Mouse (Mus musculus) liver, embryonic 14.5 days (tissue): ENCODE data around the gene Fsd1. TPM values are rescaled to one million over a fixed set of nuclear protein-coding genes. Genes with fewer than 3 reads are reported as not detected.

Source experiments
- ATAC-seq: fragments of 200-750 bp; cut with Nextera tagmentation; 2 replicates; pipeline ENCODE4 v1.8.0; 2017; ENCODE audit warnings: moderate number of reproducible peaks, mild to moderate bottlenecking, moderate library complexity; ENCODE audit not compliant: insufficient read depth
- DNase-seq, 3 experiments: peaks; one replicate each; pipeline ENCODE4 v3.0.0-alpha.2; 2012 to 2013; ENCODE audit warnings: low read depth in 3 of 3, low spot score in 3 of 3
- H3K27ac ChIP-seq: fragments of 300-500 bp; sonication (generic); 2 replicates; pipeline ENCODE4 v1.5.1; 2014; ENCODE audit warnings: moderate library complexity, mild to moderate bottlenecking, control low read depth, inconsistent platforms
- H3K27me3 ChIP-seq: fragments of 300-500 bp; sonication (generic); 2 replicates; pipeline ENCODE4 v1.6.1; 2014; ENCODE audit warnings: mild to moderate bottlenecking, low read length, moderate library complexity; ENCODE audit not compliant: control insufficient read depth, insufficient read depth
- H3K36me3 ChIP-seq: fragments of 300-500 bp; sonication (generic); replicated peaks from 2 replicates; pipeline ENCODE4 v1.6.1; 2014; ENCODE audit warnings: low read depth; ENCODE audit not compliant: control insufficient read depth, insufficient read depth
- H3K4me1 ChIP-seq, 2 experiments: fragments of 200-500 bp in 1 of 2; fragments of 300-500 bp in 1 of 2; sonication (generic) in 1 of 2; replicated peaks; 2 replicates each; pipeline ENCODE4 v1.6.1; 2012 to 2014; ENCODE audit warnings: antibody characterized with exemption in 1 of 2, inconsistent platforms in 1 of 2, low read length in 1 of 2; ENCODE audit not compliant: control insufficient read depth in 2 of 2, insufficient read depth in 2 of 2
- H3K4me2 ChIP-seq: fragments of 300-500 bp; sonication (generic); 2 replicates; pipeline ENCODE4 v1.6.1; 2014; ENCODE audit warnings: low read depth, mild to moderate bottlenecking, control low read depth, moderate library complexity
- H3K4me3 ChIP-seq, 2 experiments: fragments of 200-500 bp in 1 of 2; fragments of 300-500 bp in 1 of 2; sonication (generic) in 1 of 2; 2 replicates each; pipeline ENCODE4 v1.5.1; 2012 to 2014; ENCODE audit warnings: low read depth in 2 of 2, low read length in 2 of 2, mild to moderate bottlenecking in 2 of 2, control low read depth in 1 of 2, inconsistent platforms in 1 of 2, moderate library complexity in 1 of 2; ENCODE audit not compliant: insufficient read depth in 1 of 2
- H3K9ac ChIP-seq: fragments of 300-500 bp; sonication (generic); replicated peaks from 2 replicates; pipeline ENCODE4 v1.6.1; 2014; ENCODE audit warnings: mild to moderate bottlenecking, control low read depth, moderate library complexity
- H3K9me3 ChIP-seq: fragments of 300-500 bp; sonication (generic); 2 replicates; pipeline ENCODE4 v1.6.1; 2016; ENCODE audit warnings: low read length, mixed read lengths; ENCODE audit not compliant: control insufficient read depth
- CTCF ChIP-seq: IDR thresholded peaks from 2 replicates; pipeline ENCODE4 v1.5.1; 2016; ENCODE audit warnings: antibody characterized with exemption, low read depth, control low read depth
- EP300 ChIP-seq: IDR thresholded peaks from 2 replicates; pipeline ENCODE4 v1.6.1; 2016; ENCODE audit warnings: antibody characterized with exemption, low read depth
- WGBS: fragments of 180-500 bp; shearing (Covaris S2); extraction: QIAGEN DNeasy Blood & Tissue Kit; methylation state at CpG from one replicate; pipeline ENCODE4 v1.1.7; 2014; ENCODE audit not compliant: insufficient replicate concordance; 5-methylcytosine and 5-hydroxymethylcytosine counted together
- polyA plus RNA-seq, 2 experiments: library from polyadenylated mRNA; depleted of rRNA in 1 of 2; stranded (reverse) in 1 of 2; unstranded in 1 of 2; fragments of >200 nt; fragmentation: Nextera tagmentation in 1 of 2; extraction: Ambion mirVana in 1 of 2; gene quantifications; 2 replicates each; pipeline versions ENCODE4 v1.2.1 to v1.2.3; 2012 to 2014

Gene Fsd1
- polyA plus RNA-seq, 2 experiments: 0.19 to 0.30 TPM

DNA sequence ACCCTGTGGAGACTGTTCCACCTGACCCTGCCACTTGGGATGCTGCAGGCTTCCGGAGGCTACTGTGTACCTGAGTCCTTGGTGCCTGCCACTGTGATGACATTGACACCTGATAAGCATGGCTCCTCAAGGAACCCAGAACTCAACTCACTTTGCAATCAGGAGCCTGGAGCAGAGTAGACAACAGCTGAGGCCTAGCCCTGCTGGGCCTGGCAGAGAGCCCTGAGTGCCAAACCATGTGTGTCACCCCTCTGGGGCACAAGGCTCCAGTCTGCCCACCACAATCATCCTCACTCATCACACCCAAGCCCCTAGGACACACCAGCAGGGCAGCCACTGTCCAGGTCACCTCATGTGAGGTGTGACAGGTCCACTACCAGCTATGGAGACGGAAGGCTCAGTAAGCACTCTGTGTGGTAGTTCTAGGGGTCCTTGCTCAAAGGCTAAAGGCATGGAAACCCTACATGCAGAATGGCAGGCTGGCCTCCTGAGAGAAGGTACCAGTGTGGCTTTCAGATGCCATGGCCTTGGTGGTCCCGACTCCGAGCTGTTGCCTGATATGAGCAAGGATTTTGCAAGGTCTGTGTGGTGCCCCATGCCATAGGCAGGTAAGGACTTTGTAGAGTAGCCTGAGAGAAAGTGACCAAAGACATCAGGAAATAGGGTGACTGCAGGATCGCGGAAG, 34.2 kb downstream of the Fsd1 start:
- Histone ChIP-seq H3K9ac (no peak overlapping the region), H3K27ac (no peak overlapping the region), H3K4me3 (no peak overlapping the region), H3K9me3 (no peaks in the 10 kb centered on the region), H3K27me3 (no peaks in the 10 kb centered on the region), H3K36me3 (peaks cover 14% of the 10 kb centered on the region), H3K4me1 (peaks cover 0 to 12% of the 10 kb centered on the region in 2 experiments; a peak in 2 of 4 replicates), H3K4me2 (no peak overlapping the region)
- TF ChIP-seq EP300 (no peak), CTCF (no peak)
- ATAC-seq (no peak), DNase-seq (no peak)
- 88% methylated on average over 6 of the region's 6 CpGs for WGBS

DNA sequence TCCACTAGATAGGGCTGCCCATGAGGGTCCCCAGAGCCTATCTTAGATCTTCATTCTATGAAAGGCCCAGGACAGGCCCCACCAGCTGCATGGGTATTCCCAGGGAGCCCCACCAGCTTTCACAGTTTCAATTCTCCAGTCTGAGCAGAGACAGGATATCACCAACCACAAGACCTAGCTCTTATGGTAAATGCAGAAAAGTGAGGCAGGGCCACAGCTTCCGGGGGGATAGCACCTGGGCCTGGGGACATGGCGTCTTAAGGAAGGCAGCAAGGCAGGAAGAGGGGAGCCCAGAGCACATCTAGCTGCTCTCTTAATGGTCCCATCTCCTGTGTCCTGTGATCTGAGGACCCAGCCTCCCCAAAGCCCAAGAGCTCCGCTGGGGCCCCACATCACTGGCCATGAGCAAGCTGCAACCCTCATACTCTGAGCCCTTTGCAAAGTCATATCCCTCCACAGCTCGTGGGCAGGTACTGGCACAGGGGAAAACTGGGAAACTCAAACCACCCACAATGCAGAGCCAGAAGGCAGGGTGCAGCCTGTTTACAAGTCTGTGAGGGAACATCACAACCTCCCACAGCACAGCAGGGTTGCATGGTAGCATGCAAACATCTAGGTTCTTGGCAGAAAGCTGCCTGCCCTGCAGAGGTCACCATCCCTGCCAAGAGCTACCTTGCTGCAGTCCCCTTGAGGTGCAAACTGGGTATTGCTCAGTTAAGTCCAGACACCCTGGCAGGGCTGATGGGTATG, 35.0 kb downstream of the Fsd1 start:
- no peak overlapping the region for H3K27ac ChIP-seq
- ATAC-seq (no peak), DNase-seq (no peak)
- peaks cover 14% of the 10 kb centered on the region for H3K36me3 ChIP-seq
- no peak overlapping the region for H3K4me2 ChIP-seq
- H3K9me3 ChIP-seq: no peaks in the 10 kb centered on the region
- no peak overlapping the region for H3K9ac ChIP-seq
- H3K4me1 ChIP-seq: peaks cover 0 to 14% of the 10 kb centered on the region in 2 experiments; a peak in 2 of 4 replicates
- WGBS: 57% methylated on average over 4 of the region's 4 CpGs
- H3K4me3 ChIP-seq: no peak overlapping the region
- H3K27me3 ChIP-seq: no peaks in the 10 kb centered on the region
- TF ChIP-seq CTCF: 0 out of 2 replicates have a peak, but pooled peaks have one; percentile 5
- no peak for TF ChIP-seq EP300

DNA sequence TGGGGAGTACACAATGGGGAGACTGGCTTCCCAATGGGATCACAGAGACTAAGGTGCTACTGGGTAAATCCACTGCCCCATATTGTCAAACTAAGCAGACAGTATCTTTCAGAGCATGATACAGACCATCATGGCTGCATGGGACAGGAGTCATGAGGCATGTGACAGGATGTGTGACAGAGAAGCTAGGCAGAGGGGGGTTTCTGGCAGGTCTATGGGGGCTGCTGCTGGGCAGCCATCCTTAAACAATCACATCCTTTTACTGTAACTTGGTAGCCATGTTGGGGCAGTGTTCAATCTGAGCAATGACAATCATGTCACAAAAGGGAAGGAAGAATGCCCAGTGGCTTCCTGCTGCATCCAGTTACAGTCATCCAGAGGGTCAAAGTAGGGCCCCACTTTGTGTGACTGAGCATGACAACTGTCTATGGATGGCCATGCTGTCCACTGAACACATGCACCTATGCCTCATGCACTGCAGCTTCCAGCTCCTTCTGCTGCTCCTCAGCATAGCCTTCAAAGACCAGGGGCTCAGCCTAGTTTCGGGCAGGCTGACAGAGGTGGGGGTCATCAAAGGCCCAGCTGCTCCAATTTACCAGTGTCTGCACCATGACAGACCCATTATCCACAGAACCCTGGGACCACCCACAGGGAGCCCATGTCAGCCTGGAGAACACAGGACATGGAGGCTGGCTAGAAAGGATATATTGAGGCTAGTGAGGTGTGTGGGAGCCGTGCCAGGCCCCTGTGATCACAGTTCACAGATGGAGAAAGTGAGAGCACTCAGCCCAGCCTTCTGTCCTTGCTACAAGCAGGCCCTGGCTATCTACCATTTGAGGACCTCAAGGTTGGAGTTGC, 36.1 kb downstream of the Fsd1 start:
- no peak for DNase-seq
- Histone ChIP-seq H3K4me3 (no peak overlapping the region), H3K27me3 (no peaks in the 10 kb centered on the region), H3K9ac (no peak overlapping the region), H3K9me3 (no peaks in the 10 kb centered on the region), H3K4me2 (no peak overlapping the region), H3K36me3 (peaks cover 5% of the 10 kb centered on the region), H3K27ac (no peak overlapping the region), H3K4me1 (peaks cover 0 to 14% of the 10 kb centered on the region in 2 experiments; a peak in 2 of 4 replicates)
- WGBS: 83% methylated on average over 2 of the region's 2 CpGs
- no peak for ATAC-seq
- TF ChIP-seq EP300: no peak
- no peak for TF ChIP-seq CTCF

DNA sequence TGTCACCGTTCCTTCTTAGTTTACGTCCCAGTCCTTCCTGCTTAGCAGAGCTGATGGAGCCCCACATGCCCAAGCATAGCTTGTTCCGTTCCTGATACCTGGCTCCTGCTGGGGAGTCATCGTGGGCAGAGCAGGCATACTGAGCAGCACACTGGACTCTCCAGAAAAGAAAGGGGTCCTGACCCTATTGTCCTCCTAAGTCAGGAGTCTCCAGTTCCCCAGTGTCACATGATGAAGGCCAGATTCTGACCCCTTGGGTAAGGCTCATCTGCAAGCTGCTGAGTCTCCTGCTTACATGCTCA, 36.6 kb downstream of the Fsd1 start:
- Histone ChIP-seq H3K9me3 (no peaks in the 10 kb centered on the region), H3K36me3 (no peaks in the 10 kb centered on the region; the same call in none of the 2 replicates), H3K27me3 (no peaks in the 10 kb centered on the region), H3K4me3 (no peak overlapping the region), H3K9ac (no peak overlapping the region), H3K27ac (no peak overlapping the region), H3K4me1 (peaks cover 0 to 14% of the 10 kb centered on the region in 2 experiments; a peak in 2 of 4 replicates), H3K4me2 (no peak overlapping the region)
- 78% methylated on average over 4 of the region's 4 CpGs for WGBS
- TF ChIP-seq CTCF: no peak
- no peak for TF ChIP-seq EP300
- ATAC-seq: no peak
- DNase-seq: no peak

DNA sequence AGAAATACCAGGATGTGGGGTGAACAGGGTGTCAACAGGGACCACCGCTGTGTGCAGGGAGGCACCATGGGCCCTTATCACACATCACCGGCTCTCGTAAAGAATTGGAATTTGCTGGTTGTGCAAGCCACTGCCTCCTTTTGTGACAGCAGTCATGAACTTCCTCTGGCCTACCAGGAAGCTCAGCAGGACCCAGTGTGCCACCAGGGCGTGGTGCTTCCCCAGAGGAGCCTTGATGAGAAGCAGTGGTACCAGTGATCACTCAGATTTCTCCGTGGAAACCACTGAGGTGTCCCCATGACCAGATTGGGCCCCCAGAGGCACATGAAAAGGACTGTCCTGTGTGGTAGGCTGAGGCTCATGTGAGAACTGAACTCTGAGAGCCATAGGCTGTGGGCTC, 37.1 kb downstream of the Fsd1 start:
- no peaks in the 10 kb centered on the region for H3K9me3 ChIP-seq
- TF ChIP-seq CTCF (no peak), EP300 (no peak)
- no peaks in the 10 kb centered on the region for H3K27me3 ChIP-seq
- no peak overlapping the region for H3K9ac ChIP-seq
- no peak overlapping the region for H3K27ac ChIP-seq
- no peak overlapping the region for H3K4me2 ChIP-seq
- peaks cover 0 to 14% of the 10 kb centered on the region in 2 experiments; a peak in 2 of 4 replicates for H3K4me1 ChIP-seq
- no peak overlapping the region for H3K4me3 ChIP-seq
- H3K36me3 ChIP-seq: no peaks in the 10 kb centered on the region; the same call in 1 of the 2 replicates
- WGBS: 32% methylated on average over 5 of the region's 5 CpGs
- ATAC-seq: no peak
- DNase-seq: no peak
